Mouse (Mus musculus) midbrain, embryonic 13.5 days (tissue): ENCODE data around the gene Tbx20. TPM values are rescaled to one million over a fixed set of nuclear protein-coding genes. Genes with fewer than 3 reads are reported as not detected.

Experiments
- ATAC-seq: fragments of 200-750 bp; cut with Nextera tagmentation; 2 replicates; pipeline ENCODE4 v1.8.0; 2017; ENCODE audit warnings: mild to moderate bottlenecking, moderate TSS enrichment, moderate library complexity
- H3K27ac ChIP-seq: fragments of 300-500 bp; sonication (generic); 2 replicates; pipeline ENCODE4 v1.5.1; 2015; ENCODE audit warnings: inconsistent platforms, mild to moderate bottlenecking, moderate library complexity
- H3K27me3 ChIP-seq: fragments of 300-500 bp; sonication (generic); 2 replicates; pipeline ENCODE4 v1.6.1; 2015; ENCODE audit warnings: mild to moderate bottlenecking, inconsistent platforms
- H3K36me3 ChIP-seq: fragments of 300-500 bp; sonication (generic); 2 replicates; pipeline ENCODE4 v1.6.1; 2015; ENCODE audit warnings: mild to moderate bottlenecking, inconsistent platforms
- H3K4me1 ChIP-seq: fragments of 300-500 bp; sonication (generic); replicated peaks from 2 replicates; pipeline ENCODE4 v1.6.1; 2015; ENCODE audit warnings: inconsistent platforms
- H3K4me2 ChIP-seq: fragments of 300-500 bp; sonication (generic); replicated peaks from 2 replicates; pipeline ENCODE4 v1.6.1; 2015; ENCODE audit warnings: moderate library complexity, mild to moderate bottlenecking, inconsistent platforms
- H3K4me3 ChIP-seq: fragments of 300-500 bp; sonication (generic); replicated peaks from 2 replicates; pipeline ENCODE4 v1.5.1; 2015; ENCODE audit warnings: mild to moderate bottlenecking, inconsistent platforms
- H3K9ac ChIP-seq: fragments of 300-500 bp; sonication (generic); replicated peaks from 2 replicates; pipeline ENCODE4 v1.6.1; 2015; ENCODE audit warnings: mild to moderate bottlenecking, inconsistent platforms
- H3K9me3 ChIP-seq: fragments of 300-500 bp; sonication (generic); 2 replicates; pipeline ENCODE4 v1.6.1; 2016; ENCODE audit warnings: mild to moderate bottlenecking, inconsistent platforms
- WGBS: fragments of 180-500 bp; shearing (Covaris S2); methylation state at CpG from one replicate; pipeline ENCODE4 v1.1.7; 2015; 5-methylcytosine and 5-hydroxymethylcytosine counted together
- polyA plus RNA-seq: library from polyadenylated mRNA; unstranded; fragments of >200 nt; fragmentation: Nextera tagmentation; extraction: Ambion mirVana; gene quantifications from 2 replicates; pipeline ENCODE4 v1.2.1, GENCODE M21; 2015

The Tbx20 gene
- polyA plus RNA-seq, 1 experiment from 2014 or later = 0.08 TPM

- Histone ChIP-seq H3K4me3 (no peak overlapping the region), H3K4me2 (no peak overlapping the region), H3K9ac (no peak overlapping the region), H3K9me3 (no peaks in the 10 kb centered on the region), H3K27ac (no peak overlapping the region), H3K27me3 (peaks cover 70% of the 10 kb centered on the region), H3K36me3 (no peaks in the 10 kb centered on the region), H3K4me1 (0 out of 2 replicates have a peak, but pooled peaks cover 5% of the 10 kb centered on the region)
- WGBS = 47% methylated on average over 4 of the region's 4 CpGs
- no peak for ATAC-seq
Measured at GRCm38 (mm10) chr9:24765572-24765971, 8.5 kb downstream of the Tbx20 start.

GRCm38 (mm10) chr9:24760461-24760860 lies 13.6 kb downstream of the Tbx20 start:
- no peak overlapping the region for H3K4me2 ChIP-seq
- H3K9me3 ChIP-seq = no peaks in the 10 kb centered on the region
- 29% methylated on average over 4 of the region's 4 CpGs for WGBS
- no peak for ATAC-seq
- H3K4me3 ChIP-seq = no peak overlapping the region
- no peaks in the 10 kb centered on the region for H3K36me3 ChIP-seq
- H3K27ac ChIP-seq = no peak overlapping the region
- H3K9ac ChIP-seq = no peak overlapping the region
- no peaks in the 10 kb centered on the region for H3K4me1 ChIP-seq
- H3K27me3 ChIP-seq = peaks cover 25% of the 10 kb centered on the region

- Histone ChIP-seq H3K9ac (no peak overlapping the region), H3K36me3 (no peaks in the 10 kb centered on the region), H3K27ac (no peak overlapping the region), H3K4me3 (no peak overlapping the region), H3K4me2 (no peak overlapping the region), H3K27me3 (no peaks in the 10 kb centered on the region), H3K4me1 (no peaks in the 10 kb centered on the region), H3K9me3 (no peaks in the 10 kb centered on the region)
- ATAC-seq = no peak
- 92% methylated on average over 5 of the region's 5 CpGs for WGBS
Measured at GRCm38 (mm10) chr9:24744958-24745357, 29.1 kb downstream of the Tbx20 start.

GRCm38 (mm10) chr9:24701246-24701645 lies 72.9 kb downstream of the Tbx20 start:
- Histone ChIP-seq H3K9me3 (no peaks in the 10 kb centered on the region), H3K9ac (no peak overlapping the region), H3K4me1 (peaks cover 4% of the 10 kb centered on the region), H3K36me3 (no peaks in the 10 kb centered on the region), H3K27ac (no peak overlapping the region), H3K4me3 (no peak overlapping the region), H3K4me2 (no peak overlapping the region), H3K27me3 (0 out of 2 replicates have a peak, but pooled peaks cover 3% of the 10 kb centered on the region)
- ATAC-seq = no peak

GRCm38 (mm10) chr9:24696405-24696778 lies 77.7 kb downstream of the Tbx20 start:
- WGBS = 19% methylated on average over 9 of the region's 9 CpGs
- no peak; the same call in 1 of the 2 replicates for ATAC-seq
- peak overlapping the region; percentile 66; the same call in 1 of the 2 replicates for H3K9ac ChIP-seq

GRCm38 (mm10) chr9:24695700-24696404 lies 78.3 kb downstream of the Tbx20 start, which contains the start of gene Dpy19l2:
Gene Dpy19l2 (minus strand): TSS chr9:24696293.
- ATAC-seq = peak; percentile 98
- Histone ChIP-seq H3K4me1 (peaks cover 12% of the 10 kb centered on the region), H3K4me3 (peak within 1 kb of the TSS; percentile 55), H3K36me3 (no peaks in the 10 kb centered on the region), H3K9me3 (no peaks in the 10 kb centered on the region), H3K27me3 (peaks cover 6% of the 10 kb centered on the region; the same call in 1 of the 2 replicates), H3K9ac (peak within 1 kb of the TSS; percentile 66), H3K4me2 (peak within 1 kb of the TSS; percentile 91), H3K27ac (no peak within 1 kb of the TSS)
- 2% methylated on average over 45 of the region's 45 CpGs for WGBS

More at GRCm38 (mm10) chr9:24696405-24696778, 77.7 kb downstream of the Tbx20 start:
- no peak overlapping the region for H3K27ac ChIP-seq
- H3K27me3 ChIP-seq = peaks cover 6% of the 10 kb centered on the region; the same call in 1 of the 2 replicates
- H3K36me3 ChIP-seq = no peaks in the 10 kb centered on the region
- H3K4me2 ChIP-seq = peak overlapping the region; percentile 91
- H3K4me1 ChIP-seq = peaks cover 12% of the 10 kb centered on the region
- H3K9me3 ChIP-seq = no peaks in the 10 kb centered on the region
- peak overlapping the region; percentile 55 for H3K4me3 ChIP-seq

Other genes starting within 250 kb of the Tbx20 start
- not detected in 2 replicates for gene Cypt4, start 149.1 kb downstream of the Tbx20 start, polyA plus RNA-seq
- gene Dpy19l2, start 78.0 kb downstream of the Tbx20 start, polyA plus RNA-seq = 0.12 and 0.14 TPM in 2 replicates